Mouse (Mus musculus) small intestine, adult 2 months (tissue): ENCODE measurements at regions not wholly inside any gene's neighbourhood (a gene's known extent, or its start where the extent isn't known, plus 50 kb on each side); places are given as distances from the start of the nearest gene placed in this dataset.

Source experiments
- CTCF ChIP-seq: fragments of 200-500 bp; IDR thresholded peaks from 2 replicates; pipeline ENCODE4 v1.5.1; 2012; ENCODE audit warnings: low read depth, mild to moderate bottlenecking, control low read depth, inconsistent platforms, low read length, moderate library complexity, mixed read lengths; ENCODE audit not compliant: insufficient replicate concordance, insufficient read length; ENCODE audit errors: extremely low read depth
- POLR2A ChIP-seq: fragments of 200-500 bp; IDR thresholded peaks from 2 replicates; pipeline ENCODE4 v1.6.1; 2012; ENCODE audit warnings: low read depth, mild to moderate bottlenecking, control low read depth, inconsistent platforms, low read length, moderate library complexity

GRCm38 (mm10) chrX:142540264-142540663 lies 140.9 kb upstream of the Tmem164 start:
- TF ChIP-seq CTCF (peak; percentile 72; the same call in 1 of the 2 replicates), POLR2A (no peak)
